Mouse (Mus musculus) forebrain, embryonic 15.5 days (tissue): Measurements from ENCODE around the gene Amn1. TPM values are rescaled to one million over a fixed set of nuclear protein-coding genes. Genes with fewer than 3 reads are reported as not detected.
A peak's percentile ranks its signal among the peaks of the same experiment; 100 is the strongest.

Experiments used
- ATAC-seq: fragments of 200-750 bp; cut with Nextera tagmentation; replicated peaks from 2 replicates; pipeline ENCODE4 v1.8.0; 2017; ENCODE audit warnings: mild to moderate bottlenecking, moderate TSS enrichment, moderate library complexity
- H3K27ac ChIP-seq: fragments of 300-500 bp; sonication (generic); replicated peaks from 2 replicates; pipeline ENCODE4 v1.5.1; 2015; ENCODE audit warnings: mild to moderate bottlenecking, inconsistent platforms
- H3K27me3 ChIP-seq: fragments of 300-500 bp; sonication (generic); 2 replicates; pipeline ENCODE4 v1.6.1; 2015; ENCODE audit warnings: inconsistent platforms
- H3K36me3 ChIP-seq: fragments of 300-500 bp; sonication (generic); 2 replicates; pipeline ENCODE4 v1.6.1; 2015; ENCODE audit warnings: mild to moderate bottlenecking, inconsistent platforms
- H3K4me1 ChIP-seq: fragments of 300-500 bp; sonication (generic); 2 replicates; pipeline ENCODE4 v1.6.1; 2015; ENCODE audit warnings: inconsistent platforms
- H3K4me2 ChIP-seq: fragments of 300-500 bp; sonication (generic); replicated peaks from 2 replicates; pipeline ENCODE4 v1.6.1; 2015; ENCODE audit warnings: mild to moderate bottlenecking, inconsistent platforms
- H3K4me3 ChIP-seq: fragments of 300-500 bp; sonication (generic); 2 replicates; pipeline ENCODE4 v1.5.1; 2015; ENCODE audit warnings: mild to moderate bottlenecking, inconsistent platforms
- H3K9ac ChIP-seq: fragments of 300-500 bp; sonication (generic); replicated peaks from 2 replicates; pipeline ENCODE4 v1.6.1; 2015; ENCODE audit warnings: mild to moderate bottlenecking, inconsistent platforms
- H3K9me3 ChIP-seq: fragments of 300-500 bp; sonication (generic); 2 replicates; pipeline ENCODE4 v1.6.1; 2016; ENCODE audit warnings: inconsistent platforms
- WGBS: fragments of 180-500 bp; shearing (Covaris S2); methylation state at CpG from one replicate; pipeline ENCODE4 v1.1.7; 2015; ENCODE audit warnings: mixed read lengths; 5-methylcytosine and 5-hydroxymethylcytosine counted together
- polyA plus RNA-seq: library from polyadenylated mRNA; unstranded; fragments of >200 nt; fragmentation: Nextera tagmentation; extraction: Ambion mirVana; gene quantifications from 2 replicates; pipeline ENCODE4 v1.2.1, GENCODE M21; 2015

The Amn1 gene
- polyA plus RNA-seq, 1 experiment from 2014 or later, result 107 TPM

GRCm38 (mm10) chr6:149152119-149152518, 36.4 kb downstream of the Amn1 start:
- Histone ChIP-seq H3K27me3 (no peaks in the 10 kb centered on the region), H3K4me2 (no peak overlapping the region), H3K4me3 (no peak overlapping the region), H3K9me3 (no peaks in the 10 kb centered on the region), H3K9ac (no peak overlapping the region), H3K4me1 (no peaks in the 10 kb centered on the region), H3K36me3 (peaks cover 16% of the 10 kb centered on the region), H3K27ac (no peak overlapping the region)
- WGBS, result 92% methylated on average over 2 of the region's 2 CpGs
- no peak for ATAC-seq

GRCm38 (mm10) chr6:149148436-149149229, 39.9 kb downstream of the Amn1 start:
- Histone ChIP-seq H3K27me3 (no peaks in the 10 kb centered on the region), H3K9ac (no peak overlapping the region), H3K9me3 (no peaks in the 10 kb centered on the region), H3K36me3 (peaks cover 9% of the 10 kb centered on the region; the same call in 1 of the 2 replicates), H3K4me2 (no peak overlapping the region), H3K27ac (no peak overlapping the region), H3K4me3 (no peak overlapping the region), H3K4me1 (no peaks in the 10 kb centered on the region)
- 90% methylated on average over 7 of the region's 7 CpGs for WGBS
- no peak for ATAC-seq

GRCm38 (mm10) chr6:149145143-149145542, 43.4 kb downstream of the Amn1 start:
- Histone ChIP-seq H3K27ac (no peak overlapping the region), H3K9me3 (no peaks in the 10 kb centered on the region), H3K36me3 (no peaks in the 10 kb centered on the region), H3K4me2 (no peak overlapping the region), H3K27me3 (no peaks in the 10 kb centered on the region), H3K9ac (no peak overlapping the region), H3K4me3 (no peak overlapping the region), H3K4me1 (peaks cover 11% of the 10 kb centered on the region)
- 98% methylated on average over 1 of the region's 1 CpGs for WGBS
- ATAC-seq, result no peak

- H3K27me3 ChIP-seq, result no peaks in the 10 kb centered on the region
- ATAC-seq, result peak; percentile 90
- WGBS, result 5% methylated on average over 36 of the region's 36 CpGs
- peak overlapping the region; percentile 32 for H3K9ac ChIP-seq
- peak overlapping the region; percentile 63 for H3K4me2 ChIP-seq
- H3K27ac ChIP-seq, result no peak overlapping the region
- H3K4me1 ChIP-seq, result peaks cover 11% of the 10 kb centered on the region
- no peaks in the 10 kb centered on the region for H3K9me3 ChIP-seq
- H3K4me3 ChIP-seq, result peak overlapping the region; percentile 46
- H3K36me3 ChIP-seq, result no peaks in the 10 kb centered on the region
Observed at GRCm38 (mm10) chr6:149141393-149142173, 46.9 kb downstream of the Amn1 start.

GRCm38 (mm10) chr6:149139471-149139870, 49.0 kb downstream of the Amn1 start, which contains the start of gene Etfbkmt:
Gene Etfbkmt (plus strand): TSS chr6:149139849.
- ATAC-seq, result no peak
- H3K4me2 ChIP-seq, result no peak within 1 kb of the TSS
- 80% methylated on average over 1 of the region's 1 CpGs for WGBS
- H3K27ac ChIP-seq, result no peak within 1 kb of the TSS
- H3K4me1 ChIP-seq, result peaks cover 11% of the 10 kb centered on the region
- no peaks in the 10 kb centered on the region for H3K9me3 ChIP-seq
- no peak within 1 kb of the TSS for H3K4me3 ChIP-seq
- H3K27me3 ChIP-seq, result no peaks in the 10 kb centered on the region
- H3K9ac ChIP-seq, result no peak within 1 kb of the TSS
- no peaks in the 10 kb centered on the region for H3K36me3 ChIP-seq

GRCm38 (mm10) chr6:149139011-149139410, 49.5 kb downstream of the Amn1 start:
- Histone ChIP-seq H3K9ac (no peak overlapping the region), H3K4me2 (no peak overlapping the region), H3K27me3 (no peaks in the 10 kb centered on the region), H3K27ac (no peak overlapping the region), H3K4me3 (no peak overlapping the region), H3K36me3 (no peaks in the 10 kb centered on the region), H3K4me1 (peaks cover 11% of the 10 kb centered on the region), H3K9me3 (no peaks in the 10 kb centered on the region)
- 91% methylated on average over 3 of the region's 3 CpGs for WGBS
- ATAC-seq, result no peak

- Histone ChIP-seq H3K4me2 (no peak overlapping the region), H3K27me3 (no peaks in the 10 kb centered on the region), H3K9me3 (no peaks in the 10 kb centered on the region), H3K9ac (no peak overlapping the region), H3K36me3 (no peaks in the 10 kb centered on the region), H3K4me3 (no peak overlapping the region), H3K27ac (no peak overlapping the region), H3K4me1 (peaks cover 11% of the 10 kb centered on the region)
- no peak for ATAC-seq
- 83% methylated on average over 2 of the region's 2 CpGs for WGBS
Observed at GRCm38 (mm10) chr6:149137936-149138335, 50.6 kb downstream of the Amn1 start.

- Histone ChIP-seq H3K27me3 (no peaks in the 10 kb centered on the region), H3K9ac (no peak overlapping the region), H3K4me2 (no peak overlapping the region), H3K4me1 (no peaks in the 10 kb centered on the region), H3K4me3 (no peak overlapping the region), H3K27ac (no peak overlapping the region), H3K9me3 (no peaks in the 10 kb centered on the region), H3K36me3 (no peaks in the 10 kb centered on the region)
- WGBS, result 80% methylated on average over 6 of the region's 6 CpGs
- no peak for ATAC-seq
Observed at GRCm38 (mm10) chr6:149135631-149136030, 52.9 kb downstream of the Amn1 start.

- no peak overlapping the region for H3K27ac ChIP-seq
- H3K4me1 ChIP-seq, result no peaks in the 10 kb centered on the region
- H3K36me3 ChIP-seq, result no peaks in the 10 kb centered on the region
- no peak overlapping the region for H3K9ac ChIP-seq
- no peak overlapping the region for H3K4me3 ChIP-seq
- no peaks in the 10 kb centered on the region for H3K27me3 ChIP-seq
- H3K9me3 ChIP-seq, result no peaks in the 10 kb centered on the region
- no peak for ATAC-seq
- WGBS, result 12% methylated on average over 5 of the region's 5 CpGs
- H3K4me2 ChIP-seq, result no peak overlapping the region
Observed at GRCm38 (mm10) chr6:149134391-149135150, 53.9 kb downstream of the Amn1 start.

- H3K27ac ChIP-seq, result no peak overlapping the region
- no peak overlapping the region for H3K9ac ChIP-seq
- peak; percentile 57; the same call in 1 of the 2 replicates for ATAC-seq
- no peaks in the 10 kb centered on the region for H3K4me1 ChIP-seq
- H3K36me3 ChIP-seq, result no peaks in the 10 kb centered on the region
- no peaks in the 10 kb centered on the region for H3K9me3 ChIP-seq
- no peaks in the 10 kb centered on the region for H3K27me3 ChIP-seq
- WGBS, result 26% methylated on average over 5 of the region's 5 CpGs
- H3K4me2 ChIP-seq, result no peak overlapping the region
- H3K4me3 ChIP-seq, result no peak overlapping the region
Observed at GRCm38 (mm10) chr6:149132311-149133077, 56.0 kb downstream of the Amn1 start.

GRCm38 (mm10) chr6:149131111-149131510, 57.4 kb downstream of the Amn1 start:
- Histone ChIP-seq H3K27ac (no peak overlapping the region), H3K4me3 (no peak overlapping the region), H3K36me3 (no peaks in the 10 kb centered on the region), H3K9ac (no peak overlapping the region), H3K4me2 (no peak overlapping the region), H3K27me3 (no peaks in the 10 kb centered on the region), H3K4me1 (no peaks in the 10 kb centered on the region), H3K9me3 (no peaks in the 10 kb centered on the region)
- ATAC-seq, result no peak
- 4% methylated on average over 3 of the region's 3 CpGs for WGBS
